Mouse (Mus musculus) MEL (cell line): ENCODE measurements around the gene Rpl7a. TPM values are rescaled to one million over a fixed set of nuclear protein-coding genes. Genes with fewer than 3 reads are reported as not detected.
A peak's percentile ranks its signal among the peaks of the same experiment; 100 is the strongest.

Experiments
- DNase-seq: peaks from one replicate; pipeline ENCODE4 v3.0.0; 2011; ENCODE audit warnings: low read depth, low spot score
- H3K27ac ChIP-seq: 2 replicates; pipeline ENCODE4 v1.5.1; 2012; ENCODE audit warnings: low read depth, mild to moderate bottlenecking, control low read depth, low read length, moderate library complexity; ENCODE audit not compliant: control insufficient read depth
- H3K27me3 ChIP-seq, 2 experiments: fragments of 150-350 bp in 1 of 2; sonication (generic) in 1 of 2; 2 replicates each; pipeline ENCODE4 v1.6.1; 2012; ENCODE audit warnings: low read length in 2 of 2, mild to moderate bottlenecking in 2 of 2, improper control_type of control experiment in 1 of 2, moderate library complexity in 1 of 2; ENCODE audit not compliant: insufficient read depth in 2 of 2, control insufficient read depth in 1 of 2
- H3K36me3 ChIP-seq, 2 experiments: 2 replicates each; pipeline ENCODE4 v1.6.1; 2012 to 2014; ENCODE audit warnings: low read length in 2 of 2, improper control_type of control experiment in 1 of 2, inconsistent platforms in 1 of 2, mild to moderate bottlenecking in 1 of 2; ENCODE audit not compliant: insufficient read depth in 2 of 2, control insufficient read depth in 1 of 2
- H3K4me1 ChIP-seq, 2 experiments: fragments of 150-350 bp in 1 of 2; sonication (generic) in 1 of 2; 2 replicates each; pipeline ENCODE4 v1.6.1; 2012; ENCODE audit warnings: low read length in 2 of 2, improper control_type of control experiment in 1 of 2, mild to moderate bottlenecking in 1 of 2; ENCODE audit not compliant: insufficient read depth in 2 of 2, control insufficient read depth in 1 of 2
- H3K4me3 ChIP-seq, 2 experiments: fragments of 150-350 bp in 1 of 2; sonication (generic) in 1 of 2; 2 replicates each; pipeline ENCODE4 v1.5.1; 2012; ENCODE audit warnings: low read depth in 2 of 2, low read length in 2 of 2, mild to moderate bottlenecking in 2 of 2, moderate library complexity in 2 of 2, control low read depth in 1 of 2, improper control_type of control experiment in 1 of 2; ENCODE audit not compliant: control insufficient read depth in 1 of 2, insufficient read depth in 1 of 2
- H3K79me2 ChIP-seq: 2 replicates; pipeline ENCODE4 v1.6.1; 2012; ENCODE audit warnings: mild to moderate bottlenecking, low read length, moderate library complexity; ENCODE audit not compliant: control insufficient read depth, poor library complexity, insufficient read depth
- H3K9ac ChIP-seq: 2 replicates; pipeline ENCODE4 v1.6.1; 2012; ENCODE audit warnings: low read depth, mild to moderate bottlenecking, control low read depth, low read length, moderate library complexity; ENCODE audit not compliant: control insufficient read depth, poor library complexity, severe bottlenecking
- H3K9me3 ChIP-seq: fragments of 150-350 bp; sonication (generic); replicated peaks from 2 replicates; pipeline ENCODE4 v1.6.1; 2012; ENCODE audit warnings: mild to moderate bottlenecking, low read length, improper control_type of control experiment, moderate library complexity; ENCODE audit not compliant: insufficient read depth
- CHD2 ChIP-seq: IDR thresholded peaks from 2 replicates; pipeline ENCODE4 v1.6.1; 2011; ENCODE audit warnings: low read length, improper control_type of control experiment
- CTCF ChIP-seq, 3 experiments: IDR thresholded peaks in 2 of 3; conservative IDR thresholded peaks in 1 of 3; 2 replicates each; pipeline ENCODE4 v1.5.1; 2011 to 2012; ENCODE audit warnings: low read length in 3 of 3, low read depth in 2 of 3, mild to moderate bottlenecking in 2 of 3, improper control_type of control experiment in 1 of 3, inconsistent platforms in 1 of 3, mixed read lengths in 1 of 3, moderate library complexity in 1 of 3; ENCODE audit not compliant: control insufficient read depth in 1 of 3, insufficient read depth in 1 of 3, poor library complexity in 1 of 3, severe bottlenecking in 1 of 3
- E2F4 ChIP-seq: IDR thresholded peaks from 2 replicates; pipeline ENCODE4 v1.6.1; 2011; ENCODE audit warnings: low read depth, low read length, improper control_type of control experiment, borderline replicate concordance
- HCFC1 ChIP-seq: IDR thresholded peaks from 2 replicates; pipeline ENCODE4 v1.6.1; 2012; ENCODE audit warnings: low read depth, mild to moderate bottlenecking, inconsistent platforms, low read length, improper control_type of control experiment, moderate library complexity
- MAFK ChIP-seq: IDR thresholded peaks from 2 replicates; pipeline ENCODE4 v1.6.1; 2011; ENCODE audit warnings: low read depth, mild to moderate bottlenecking, low read length, improper control_type of control experiment, borderline replicate concordance
- MAX ChIP-seq: IDR thresholded peaks from 2 replicates; pipeline ENCODE4 v1.6.1; 2011; ENCODE audit warnings: low read length, improper control_type of control experiment
- MXI1 ChIP-seq: IDR thresholded peaks from 2 replicates; pipeline ENCODE4 v1.6.1; 2011; ENCODE audit warnings: mild to moderate bottlenecking, low read depth, low read length, improper control_type of control experiment
- MYB ChIP-seq: IDR thresholded peaks from 2 replicates; pipeline ENCODE4 v1.6.1; 2011; ENCODE audit warnings: mild to moderate bottlenecking, low read depth, low read length, improper control_type of control experiment
- MYC ChIP-seq: IDR thresholded peaks from 2 replicates; pipeline ENCODE4 v1.6.1; 2011; ENCODE audit warnings: low read depth, mild to moderate bottlenecking, low read length, improper control_type of control experiment, moderate library complexity
- NRF1 ChIP-seq: IDR thresholded peaks from 2 replicates; pipeline ENCODE4 v1.6.1; 2014; ENCODE audit warnings: low read depth, mild to moderate bottlenecking, inconsistent platforms, low read length, improper control_type of control experiment, moderate library complexity; ENCODE audit not compliant: poor library complexity, insufficient read depth, severe bottlenecking
- POLR2A ChIP-seq, 2 experiments: IDR thresholded peaks; 2 replicates each; pipeline ENCODE4 v1.6.1; 2011 to 2012; ENCODE audit warnings: low read length in 2 of 2, mild to moderate bottlenecking in 2 of 2, control low read depth in 1 of 2, improper control_type of control experiment in 1 of 2, low read depth in 1 of 2, moderate library complexity in 1 of 2; ENCODE audit not compliant: control insufficient read depth in 1 of 2, insufficient read depth in 1 of 2, poor library complexity in 1 of 2
- POLR2AphosphoS5 ChIP-seq: IDR thresholded peaks from 2 replicates; pipeline ENCODE4 v1.6.1; 2012; ENCODE audit warnings: low read depth, borderline replicate concordance, mild to moderate bottlenecking, inconsistent platforms, low read length, moderate library complexity, mixed read lengths
- SIN3A ChIP-seq: IDR thresholded peaks from 2 replicates; pipeline ENCODE4 v1.6.1; 2012; ENCODE audit warnings: low read length, improper control_type of control experiment, inconsistent platforms
- SMC3 ChIP-seq: IDR thresholded peaks from 2 replicates; pipeline ENCODE4 v1.6.1; 2011; ENCODE audit warnings: low read depth, low read length, improper control_type of control experiment
- TBP ChIP-seq: IDR thresholded peaks from 2 replicates; pipeline ENCODE4 v1.8.0; 2011; ENCODE audit warnings: low read depth, low read length, improper control_type of control experiment
- TCF12 ChIP-seq: IDR thresholded peaks from 2 replicates; pipeline ENCODE4 v1.6.1; 2014; ENCODE audit warnings: low read depth, mild to moderate bottlenecking, inconsistent platforms, low read length, improper control_type of control experiment, moderate library complexity
- UBTF ChIP-seq: IDR thresholded peaks from 2 replicates; pipeline ENCODE4 v1.6.1; 2012; ENCODE audit warnings: low read depth, mild to moderate bottlenecking, inconsistent platforms, low read length, improper control_type of control experiment, moderate library complexity, borderline replicate concordance; ENCODE audit not compliant: insufficient read depth
- ZKSCAN1 ChIP-seq: IDR thresholded peaks from 2 replicates; pipeline ENCODE4 v1.6.1; 2012; ENCODE audit warnings: low read depth, mild to moderate bottlenecking, inconsistent platforms, low read length, improper control_type of control experiment, moderate library complexity
- ZMIZ1 ChIP-seq: IDR thresholded peaks from 2 replicates; pipeline ENCODE4 v1.6.1; 2012; ENCODE audit warnings: low read depth, mild to moderate bottlenecking, inconsistent platforms, low read length, improper control_type of control experiment, moderate library complexity
- ZNF384 ChIP-seq: IDR thresholded peaks from 2 replicates; pipeline ENCODE4 v1.6.1; 2012; ENCODE audit warnings: low read depth, mild to moderate bottlenecking, inconsistent platforms, low read length, improper control_type of control experiment
- polyA plus RNA-seq, 2 experiments: library from polyadenylated mRNA; stranded (reverse) in 1 of 2; unstranded in 1 of 2; fragments of >175 nt in 1 of 2; fragments of >200 nt in 1 of 2; gene quantifications; 2 replicates each; pipeline versions ENCODE4 v1.2.1 to v1.2.4; 2012; ENCODE audit warnings: low replicate concordance in 2 of 2, low read depth in 1 of 2; ENCODE audit not compliant: insufficient read length in 2 of 2, insufficient read depth in 1 of 2, missing spikeins in 1 of 2
- total RNA-seq: library from RNA; depleted of rRNA; stranded (reverse); fragments of 300-350 nt; gene quantifications from 2 replicates; pipeline ENCODE4 v1.2.3, GENCODE M21; 2012

Gene Rpl7a
- total and polyA plus RNA-seq, 3 experiments, result 1,526 to 3,335 TPM; not detected in 1

GRCm38 (mm10) chr2:26909387-26909784 is 1.2 kb upstream of the Rpl7a start:
- Histone ChIP-seq H3K27me3 (no peaks in the 10 kb centered on the region), H3K9me3 (no peaks in the 10 kb centered on the region), H3K4me1 (peaks cover 2 to 11% of the 10 kb centered on the region in 2 experiments; a peak in 3 of 4 replicates), H3K79me2 (peaks cover 58% of the 10 kb centered on the region), H3K4me3 (peak overlapping the region; percentile 70 to 76), H3K9ac (peak overlapping the region; percentile 87), H3K36me3 (peaks cover 5 to 20% of the 10 kb centered on the region in 2 experiments; a peak in 3 of 4 replicates), H3K27ac (peak overlapping the region; percentile 65)
- no peak for DNase-seq
- TF ChIP-seq TCF12 (no peak), ZKSCAN1 (no peak), CHD2 (no peak), SIN3A (no peak), MAFK (no peak), E2F4 (no peak), ZNF384 (no peak), SMC3 (peak; percentile 30; the same call in 1 of the 2 replicates), MYB (no peak), MYC (peak; percentile 89), MXI1 (peak; percentile 55; the same call in 1 of the 2 replicates), HCFC1 (no peak), CTCF (IDR thresholded peaks at IDR 0.05 in 2 of 3, conservative IDR thresholded peaks at IDR 0.05 in 1 of 3; ENCODE audit: control insufficient read depth in 1 of 3, insufficient read depth in 1 of 3, low read depth in 2 of 3, low read length in 3 of 3, poor library complexity in 1 of 3, severe bottlenecking in 1 of 3) (peak; percentile 7 to 57 (median 32); a peak in 4 of 6 replicates), TBP (no peak)

DNA sequence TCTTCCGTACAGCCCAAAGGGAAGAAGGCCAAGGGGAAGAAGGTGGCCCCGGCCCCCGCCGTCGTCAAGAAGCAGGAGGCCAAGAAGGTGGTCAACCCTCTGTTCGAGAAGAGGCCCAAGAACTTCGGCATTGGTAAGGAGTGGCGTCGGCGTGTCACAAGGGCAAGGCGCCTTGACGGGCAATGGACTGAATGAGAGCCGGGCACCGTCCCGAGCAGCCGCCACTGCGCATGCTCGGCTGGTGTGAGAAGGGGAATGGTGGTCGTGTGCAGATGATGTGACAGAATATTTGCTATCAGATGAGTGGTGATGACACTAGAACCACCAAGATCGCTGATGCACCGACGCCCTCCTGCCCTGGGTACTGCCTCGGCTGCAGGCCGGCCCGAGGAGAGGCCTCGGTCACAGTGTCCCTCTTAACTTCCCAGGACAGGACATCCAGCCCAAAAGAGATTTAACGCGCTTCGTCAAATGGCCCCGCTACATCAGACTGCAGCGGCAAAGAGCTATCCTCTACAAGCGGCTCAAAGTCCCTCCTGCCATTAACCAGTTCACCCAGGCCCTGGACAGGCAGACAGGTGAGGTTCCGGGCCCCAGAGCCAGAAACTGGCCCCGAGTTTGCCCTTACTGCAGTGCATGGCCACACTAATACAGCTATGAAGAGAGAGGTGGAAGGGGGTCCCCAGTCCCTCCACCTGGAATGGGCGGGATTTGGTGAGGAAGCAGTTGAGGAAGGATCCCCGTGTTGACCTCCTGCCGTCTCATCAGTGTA is 616 bp downstream of the Rpl7a start:
- peaks cover 2 to 15% of the 10 kb centered on the region in 2 experiments; a peak in 3 of 4 replicates for H3K4me1 ChIP-seq
- peak; percentile 70 for DNase-seq
- peaks cover 73% of the 10 kb centered on the region for H3K79me2 ChIP-seq
- H3K9ac ChIP-seq, result peak overlapping the region; percentile 87
- H3K27me3 ChIP-seq, result no peaks in the 10 kb centered on the region
- H3K9me3 ChIP-seq, result no peaks in the 10 kb centered on the region
- H3K4me3 ChIP-seq, result peak overlapping the region; percentile 44 to 78
- TF ChIP-seq NRF1 (peak; percentile 77), POLR2AphosphoS5 (peak; percentile 7; the same call in 1 of the 2 replicates), POLR2A (IDR thresholded peaks at IDR 0.05; ENCODE audit: control insufficient read depth in 1 of 2, insufficient read depth in 1 of 2, low read depth in 1 of 2, low read length in 2 of 2, poor library complexity in 1 of 2) (peak; percentile 6 to 42; a peak in 2 of 4 replicates), UBTF (no peak), MYC (peak; percentile 56; the same call in 1 of the 2 replicates), TCF12 (0 out of 2 replicates have a peak, but pooled peaks have one; percentile 6), MAX (peak; percentile 3; the same call in 1 of the 2 replicates), ZMIZ1 (no peak; the same call in 1 of the 2 replicates)
- TF ChIP-seq, all 39 proteins: peak for 6
- peaks cover 5 to 24% of the 10 kb centered on the region in 2 experiments; a peak in 3 of 4 replicates for H3K36me3 ChIP-seq
- H3K27ac ChIP-seq, result peak overlapping the region; percentile 71
